Mouse (Mus musculus) urinary bladder, adult 18-20 months (tissue): ENCODE measurements around the gene Bhlhe23.

Experiments
- DNase-seq, 2 experiments: peaks; one replicate each; pipeline ENCODE4 v3.0.0; 2022; ENCODE audit warnings: low spot score in 2 of 2, mixed read lengths in 2 of 2

Gene Bhlhe23

GRCm38 (mm10) chr2:180725414-180725778, 51.3 kb downstream of the Bhlhe23 start:
- no peak for DNase-seq

- DNase-seq = peak in 1 of 2 experiments; percentile 40
Measured at GRCm38 (mm10) chr2:180724585-180725413, 51.9 kb downstream of the Bhlhe23 start, which contains the start of gene Slc17a9. Gene Slc17a9 (plus strand): TSS chr2:180725263.
